Mouse (Mus musculus): ENCODE measurements around the gene Gm364. TPM values are rescaled to one million over a fixed set of nuclear protein-coding genes. Genes with fewer than 3 reads are reported as not detected.

Gene Gm364
- polyA plus RNA-seq, 1 experiment: not detected

- Histone ChIP-seq H3K27ac (ENCODE audit: control insufficient read depth, insufficient read depth, low read depth, low read length, poor library complexity) (no peak overlapping the region), H3K4me3 (replicated peaks; ENCODE audit: control insufficient read depth, low read depth, low read length) (no peak overlapping the region), H3K4me1 (ENCODE audit: control insufficient read depth, insufficient read depth, low read length) (no peaks in the 10 kb centered on the region)
- WGBS: 38% methylated on average over 1 of the region's 1 CpGs
- TF ChIP-seq CTCF (IDR thresholded peaks at IDR 0.05; ENCODE audit: control insufficient read depth, insufficient read depth, low read length) (no peak), POLR2A (IDR thresholded peaks at IDR 0.05; ENCODE audit: borderline replicate concordance, control insufficient read depth, low read depth, low read length) (no peak)
These were observed 97.3 kb downstream of the Gm364 start for GRCm38 (mm10) chrX:57506247-57506646.

GRCm38 (mm10) chrX:57521117-57522095, 112.5 kb downstream of the Gm364 start:
- WGBS: 34% methylated on average over 28 of the region's 28 CpGs
- no peak overlapping the region for H3K27ac ChIP-seq (ENCODE audit: control insufficient read depth, insufficient read depth, low read depth, low read length, poor library complexity)
- no peaks in the 10 kb centered on the region for H3K4me1 ChIP-seq (ENCODE audit: control insufficient read depth, insufficient read depth, low read length)
- TF ChIP-seq POLR2A (IDR thresholded peaks at IDR 0.05; ENCODE audit: borderline replicate concordance, control insufficient read depth, low read depth, low read length) (no peak), CTCF (IDR thresholded peaks at IDR 0.05; ENCODE audit: control insufficient read depth, insufficient read depth, low read length) (no peak)
- no peak overlapping the region for H3K4me3 ChIP-seq (replicated peaks; ENCODE audit: control insufficient read depth, low read depth, low read length)

Other genes starting within 250 kb of the Gm364 start
- gene Cd40lg, start 197.0 kb upstream of the Gm364 start, polyA plus RNA-seq (2011; ENCODE audit: insufficient read depth, insufficient read length, low replicate concordance, missing spikeins): not detected in 2 replicates
- 14.0 and 30.7 TPM in 2 replicates for gene Arhgef6, start 70.4 kb upstream of the Gm364 start, polyA plus RNA-seq (2011; ENCODE audit: insufficient read depth, insufficient read length, low replicate concordance, missing spikeins)
- 15.0 and 23.3 TPM in 2 replicates for gene Rbmx, start 16.1 kb upstream of the Gm364 start, polyA plus RNA-seq (2011; ENCODE audit: insufficient read depth, insufficient read length, low replicate concordance, missing spikeins)
- gene Gpr101, start 94.6 kb downstream of the Gm364 start, polyA plus RNA-seq (2011; ENCODE audit: insufficient read depth, insufficient read length, low replicate concordance, missing spikeins): not detected in 2 replicates